Mouse (Mus musculus) limb, embryonic 13.5 days (tissue): ENCODE measurements at regions not wholly inside any gene's neighbourhood (a gene's known extent, or its start where the extent isn't known, plus 50 kb on each side); places are given as distances from the start of the nearest gene placed in this dataset.
"Not testable (repeated sequence)": the region's sequence is repeated elsewhere in the genome, so short reads cannot be mapped to it uniquely, and the experiment has no call there.

ENCODE experiments used
- ATAC-seq: fragments of 200-750 bp; cut with Nextera tagmentation; 2 replicates; pipeline ENCODE4 v1.8.0; 2017; ENCODE audit warnings: low read depth, moderate number of reproducible peaks, moderate TSS enrichment; ENCODE audit not compliant: low FRiP score
- H3K27ac ChIP-seq: fragments of 300-500 bp; sonication (generic); 2 replicates; pipeline ENCODE4 v1.5.1; 2015; ENCODE audit warnings: inconsistent platforms, mild to moderate bottlenecking, moderate library complexity
- H3K27me3 ChIP-seq: fragments of 300-500 bp; sonication (generic); 2 replicates; pipeline ENCODE4 v1.6.1; 2015; ENCODE audit warnings: mild to moderate bottlenecking, inconsistent platforms
- H3K36me3 ChIP-seq: fragments of 300-500 bp; sonication (generic); 2 replicates; pipeline ENCODE4 v1.6.1; 2015; ENCODE audit warnings: inconsistent platforms, mild to moderate bottlenecking, moderate library complexity
- H3K4me1 ChIP-seq: fragments of 300-500 bp; sonication (generic); 2 replicates; pipeline ENCODE4 v1.6.1; 2015; ENCODE audit warnings: inconsistent platforms
- H3K4me2 ChIP-seq: fragments of 300-500 bp; sonication (generic); replicated peaks from 2 replicates; pipeline ENCODE4 v1.6.1; 2015; ENCODE audit warnings: inconsistent platforms, mild to moderate bottlenecking, moderate library complexity
- H3K4me3 ChIP-seq: fragments of 300-500 bp; sonication (generic); 2 replicates; pipeline ENCODE4 v1.5.1; 2015; ENCODE audit warnings: moderate library complexity, mild to moderate bottlenecking, inconsistent platforms
- H3K9ac ChIP-seq: fragments of 300-500 bp; sonication (generic); 2 replicates; pipeline ENCODE4 v1.6.1; 2015; ENCODE audit warnings: mild to moderate bottlenecking, inconsistent platforms
- H3K9me3 ChIP-seq: fragments of 300-500 bp; sonication (generic); 2 replicates; pipeline ENCODE4 v1.6.1; 2016; ENCODE audit warnings: inconsistent platforms
- WGBS: fragments of 180-500 bp; shearing (Covaris S2); methylation state at CpG from one replicate; pipeline ENCODE4 v1.1.7; 2015; 5-methylcytosine and 5-hydroxymethylcytosine counted together

DNA sequence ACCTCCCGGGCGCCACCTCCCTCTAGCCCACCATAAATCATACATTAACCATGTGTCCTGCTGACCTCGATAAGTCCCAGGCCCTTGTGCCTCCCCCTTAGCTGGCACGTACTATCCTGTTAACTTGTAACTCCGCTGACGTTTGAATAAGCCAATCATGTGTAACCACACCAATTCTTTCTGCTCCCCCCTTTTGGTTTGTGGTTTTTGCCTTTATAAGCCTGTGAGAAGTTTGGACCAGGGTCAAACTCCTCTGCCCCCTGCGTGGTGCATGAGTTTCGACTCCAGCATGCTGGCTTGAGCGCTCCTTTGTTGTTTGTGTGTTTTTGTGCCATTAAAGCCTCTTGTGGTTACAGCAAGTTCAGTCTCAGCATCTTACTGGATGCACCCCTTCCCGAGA, 138.4 kb upstream of the Samt2 start:
- H3K27me3 ChIP-seq, H3K27ac ChIP-seq, ATAC-seq, H3K9ac ChIP-seq, H3K4me1 ChIP-seq, H3K4me2 ChIP-seq, H3K4me3 ChIP-seq, H3K9me3 ChIP-seq, H3K36me3 ChIP-seq: not testable (repeated sequence)
- 65% methylated on average over 10 of the region's 10 CpGs for WGBS

DNA sequence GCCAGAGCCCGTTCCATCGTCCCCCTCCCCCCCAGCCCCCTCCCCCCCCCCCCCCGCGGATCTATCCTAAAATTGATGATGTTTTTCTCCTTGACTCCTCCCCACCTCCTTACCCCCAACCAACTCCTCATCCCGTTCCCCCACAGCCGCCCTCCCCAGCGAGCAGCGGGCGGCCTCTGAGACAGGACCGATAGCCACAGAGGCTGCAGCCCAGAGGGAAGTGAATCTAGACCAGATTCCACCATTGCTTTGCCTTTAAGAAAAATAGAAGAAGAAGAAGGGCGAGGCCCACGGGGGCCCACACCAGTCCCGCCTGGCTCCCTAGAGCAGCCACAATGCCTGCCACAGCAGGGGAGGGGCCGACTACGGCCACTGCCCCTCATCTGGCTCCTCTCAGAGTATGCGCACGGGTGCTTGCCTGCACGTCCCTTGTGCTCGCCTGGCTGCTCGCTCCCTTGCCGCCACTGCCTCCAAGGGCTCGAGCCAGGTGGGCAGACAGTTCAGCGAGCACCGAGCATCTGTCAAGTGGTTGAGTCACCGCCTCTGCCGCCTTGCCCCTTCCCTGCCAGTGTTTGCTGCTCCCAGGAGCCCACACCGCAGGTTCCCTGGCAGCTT, 134.6 kb upstream of the Samt2 start:
- Histone ChIP-seq H3K9me3 (0 out of 2 replicates have a peak, but pooled peaks cover 3% of the 10 kb centered on the region), H3K36me3 (no peaks in the 10 kb centered on the region), H3K9ac (no peak overlapping the region), H3K27ac (no peak overlapping the region), H3K27me3 (no peaks in the 10 kb centered on the region), H3K4me2 (peak overlapping the region; percentile 46), H3K4me3 (peak overlapping the region; percentile 10; the same call in 1 of the 2 replicates), H3K4me1 (no peaks in the 10 kb centered on the region)
- ATAC-seq = no peak
- 38% methylated on average over 23 of the region's 27 CpGs for WGBS

DNA sequence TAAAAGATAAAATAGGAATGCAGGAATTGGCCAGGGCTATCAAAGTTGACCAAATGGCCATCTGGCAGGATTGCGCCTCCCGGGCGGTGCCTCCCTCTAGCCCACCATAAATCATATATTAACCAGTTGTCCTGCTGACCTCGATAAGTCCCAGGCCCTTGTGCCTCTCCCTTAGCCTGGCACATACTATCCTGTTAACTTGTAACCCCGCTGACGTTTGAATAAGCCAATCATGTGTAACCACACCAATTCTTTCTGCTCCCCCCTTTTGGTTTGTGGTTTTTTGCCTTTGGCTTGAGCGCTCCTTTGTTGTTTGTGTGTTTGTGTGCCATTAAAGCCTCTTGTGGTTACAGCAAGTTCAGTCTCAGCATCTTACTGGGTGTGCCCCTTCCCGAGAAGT, 133.4 kb upstream of the Samt2 start:
- not testable (repeated sequence) for H3K27me3 ChIP-seq, H3K4me3 ChIP-seq, H3K9ac ChIP-seq, H3K4me1 ChIP-seq, H3K27ac ChIP-seq, H3K4me2 ChIP-seq, H3K9me3 ChIP-seq, ATAC-seq, H3K36me3 ChIP-seq
- WGBS = 87% methylated on average over 8 of the region's 8 CpGs

DNA sequence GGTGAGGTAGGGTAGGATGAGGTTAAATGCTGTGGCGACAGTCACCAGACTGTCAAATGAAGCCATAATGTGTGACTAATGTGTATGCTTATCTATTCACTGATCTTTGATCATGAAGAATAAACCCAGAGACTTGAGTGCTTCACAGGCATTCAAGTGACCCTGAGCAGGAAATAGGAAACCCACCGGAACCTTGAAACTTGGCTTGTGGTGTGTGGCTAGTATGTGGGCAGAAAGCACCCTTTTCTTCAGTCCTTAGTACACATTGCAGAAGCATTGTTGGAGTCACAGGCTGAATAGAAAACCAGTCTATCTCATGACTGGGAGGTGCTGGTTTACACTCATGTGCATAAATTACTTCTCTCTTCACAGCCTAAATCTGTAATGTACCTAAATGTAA, 91.4 kb upstream of the Samt2 start:
- H3K9ac ChIP-seq, H3K4me1 ChIP-seq, H3K36me3 ChIP-seq, H3K27ac ChIP-seq, H3K4me3 ChIP-seq, H3K4me2 ChIP-seq, ATAC-seq, H3K27me3 ChIP-seq, H3K9me3 ChIP-seq: not testable (repeated sequence)
- 81% methylated on average over 1 of the region's 2 CpGs for WGBS
